Mouse (Mus musculus): ENCODE measurements around the gene Abcc5.

The Abcc5 gene

DNA sequence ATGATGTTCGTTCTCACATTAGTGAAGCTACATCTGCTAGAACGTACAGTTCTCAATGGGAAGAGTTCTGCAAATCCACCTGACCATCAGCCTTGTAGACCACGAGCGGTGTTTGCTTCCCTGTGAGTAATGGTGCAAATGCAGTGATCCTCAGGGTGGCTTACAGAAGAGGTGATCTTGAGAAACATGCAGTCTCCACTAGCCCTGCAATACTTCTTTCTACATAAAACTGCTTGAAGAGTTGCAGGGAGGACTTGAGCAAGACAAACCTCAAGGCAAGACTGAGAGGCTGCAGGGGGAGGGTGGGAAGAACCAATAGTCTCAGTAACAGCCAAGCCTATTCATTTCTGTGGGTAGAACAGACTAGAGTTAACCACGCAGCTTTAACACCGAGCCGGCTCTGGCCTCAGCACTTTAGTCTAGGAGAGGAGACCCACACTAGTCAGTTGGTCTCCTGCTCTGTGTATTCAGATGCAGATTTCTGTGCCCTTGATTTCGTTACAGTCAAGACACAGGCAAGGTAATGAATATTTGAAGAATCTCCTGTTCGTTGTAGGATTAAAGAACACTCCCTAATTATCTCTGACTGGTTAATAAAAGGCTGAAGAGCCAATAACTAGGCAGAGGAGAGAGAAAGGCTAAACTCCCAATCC, 66.4 kb downstream of the Abcc5 start:
- WGBS: 73% methylated on average over 9 of the region's 9 CpGs

DNA sequence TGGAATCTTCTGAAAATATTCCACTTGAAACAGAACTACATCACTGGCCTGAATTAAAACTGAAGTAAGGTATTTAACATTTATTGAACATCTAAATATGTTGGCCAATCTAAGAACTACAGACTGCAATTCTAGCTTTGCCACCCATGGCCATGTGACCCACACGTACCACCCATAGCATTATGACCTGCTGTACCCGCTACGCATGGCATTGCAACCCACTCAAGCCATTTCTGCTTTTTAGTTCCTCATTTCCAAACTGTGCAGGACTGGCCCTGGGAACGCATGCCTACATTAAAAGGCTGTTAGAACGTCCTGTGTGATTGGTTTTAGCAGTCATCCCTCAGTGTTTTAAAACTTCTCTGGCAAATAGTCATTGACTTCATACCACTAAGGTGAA, 68.4 kb downstream of the Abcc5 start:
- WGBS: 98% methylated on average over 5 of the region's 5 CpGs

DNA sequence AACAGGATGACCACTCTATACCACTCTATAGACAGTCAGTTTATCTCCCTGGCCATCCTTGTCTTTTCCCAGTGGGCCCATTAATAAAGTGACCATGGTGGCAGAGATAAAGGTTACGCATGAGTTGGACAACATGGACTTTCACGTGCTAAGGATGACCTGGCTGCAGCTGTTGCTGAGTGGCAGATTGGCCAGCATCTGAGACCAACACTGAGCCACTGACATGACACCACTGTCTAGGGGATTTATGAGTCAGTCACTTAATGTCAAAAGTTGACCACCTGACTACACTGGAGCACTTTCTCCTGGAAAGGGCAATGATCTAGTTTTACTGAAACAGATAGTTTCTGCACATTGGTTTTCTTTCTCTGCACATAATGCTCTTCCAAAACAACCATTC, 71.4 kb downstream of the Abcc5 start:
- 87% methylated on average over 2 of the region's 2 CpGs for WGBS

DNA sequence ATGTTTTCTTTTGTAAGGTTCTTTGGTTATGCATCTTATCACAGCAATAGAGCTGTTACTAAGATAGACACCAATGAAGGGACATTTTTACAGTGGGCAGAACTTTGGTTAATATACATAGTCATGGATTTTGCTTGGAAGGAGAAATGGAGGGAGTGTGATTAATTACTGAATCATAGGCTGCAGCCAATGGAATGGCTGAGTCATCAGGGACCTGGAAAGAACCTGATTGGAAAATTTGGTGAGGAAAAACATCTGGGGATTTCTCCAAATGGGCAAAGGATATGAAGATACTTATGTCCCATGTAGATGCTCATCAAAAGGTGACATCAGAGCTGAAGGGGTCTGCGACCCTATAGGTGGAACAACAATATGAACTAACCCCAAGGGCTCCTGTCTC, 72.2 kb downstream of the Abcc5 start:
- WGBS: 97% methylated on average over 1 of the region's 1 CpGs

DNA sequence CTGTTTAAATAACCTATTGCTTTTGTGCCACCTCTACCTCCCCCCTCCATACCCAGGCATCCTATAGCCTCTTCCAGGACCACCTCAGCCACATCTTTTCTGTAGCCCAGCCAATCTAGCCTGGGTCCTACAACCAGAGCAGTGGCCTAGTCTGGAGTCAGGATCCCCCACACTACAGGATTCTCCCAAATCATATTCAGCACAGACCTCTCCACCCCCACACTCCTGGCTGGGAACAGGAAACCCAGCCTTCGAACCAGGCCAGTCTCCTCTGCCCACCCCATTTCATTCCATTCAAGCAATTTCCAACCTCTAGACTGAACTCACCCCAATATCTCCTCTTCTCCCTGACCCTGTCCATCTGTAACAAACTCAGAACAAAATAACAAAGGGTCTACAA, 80.7 kb downstream of the Abcc5 start:
- WGBS: 38% methylated on average over 1 of the region's 1 CpGs

DNA sequence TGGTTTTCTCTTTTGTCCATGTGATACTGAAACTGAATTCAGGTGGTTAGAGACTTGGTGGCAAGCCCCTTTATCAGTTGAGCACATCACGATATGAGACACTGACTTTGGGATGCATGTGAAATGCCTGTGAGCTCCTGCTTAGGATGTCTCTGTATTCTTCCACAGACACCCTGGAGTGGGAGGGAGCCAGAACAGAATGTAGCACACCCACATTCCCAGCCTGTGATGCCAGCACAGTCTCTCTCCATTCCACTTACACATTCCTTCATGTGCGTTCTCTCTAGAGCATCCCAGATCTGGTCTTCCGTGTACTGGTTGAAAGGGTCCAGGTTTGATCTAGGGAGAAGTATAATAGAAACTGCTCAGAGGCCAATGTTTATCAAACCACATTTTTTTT, 87.6 kb downstream of the Abcc5 start:
- WGBS: 55% methylated on average over 3 of the region's 3 CpGs

DNA sequence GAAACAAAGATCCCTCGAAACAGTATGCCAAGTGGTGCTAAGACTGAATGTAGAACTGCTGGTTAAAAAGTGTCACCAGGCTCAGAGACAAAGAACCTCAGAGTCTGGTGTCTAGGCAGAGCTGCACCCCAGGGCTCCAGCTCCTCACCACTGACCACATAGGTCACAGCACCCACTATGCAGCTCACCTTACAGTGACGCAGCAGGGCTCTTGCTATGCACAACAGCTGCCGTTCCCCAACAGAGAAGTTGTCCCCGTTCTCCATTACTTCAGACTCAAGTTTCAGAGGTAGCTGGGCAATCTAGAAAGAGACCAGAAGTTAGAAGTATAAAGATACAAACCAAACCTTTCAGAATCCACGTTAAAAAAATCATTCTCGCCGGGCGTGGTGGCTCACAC, 91.3 kb downstream of the Abcc5 start:
- WGBS: 93% methylated on average over 8 of the region's 8 CpGs

DNA sequence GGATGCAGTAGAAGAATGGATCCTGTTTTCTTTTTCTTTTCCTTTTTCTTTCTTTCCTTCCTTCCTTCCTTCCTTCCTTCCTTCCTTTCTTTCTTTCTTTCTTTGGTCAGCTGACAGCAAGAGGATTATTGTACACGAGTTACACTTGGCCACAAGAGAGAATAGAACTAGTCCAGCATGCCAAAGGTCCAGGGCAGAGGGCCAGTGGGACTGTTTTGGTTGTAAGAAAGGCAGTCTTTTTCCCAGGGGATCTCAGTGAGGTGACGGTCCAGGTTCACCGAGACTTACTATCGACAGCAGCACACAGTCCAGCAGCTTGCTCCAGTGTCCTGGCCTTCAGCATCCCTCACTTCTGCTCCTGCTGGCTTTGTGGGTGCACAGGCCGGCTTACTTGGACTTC, 97.9 kb downstream of the Abcc5 start:
- WGBS: 75% methylated on average over 5 of the region's 5 CpGs

DNA sequence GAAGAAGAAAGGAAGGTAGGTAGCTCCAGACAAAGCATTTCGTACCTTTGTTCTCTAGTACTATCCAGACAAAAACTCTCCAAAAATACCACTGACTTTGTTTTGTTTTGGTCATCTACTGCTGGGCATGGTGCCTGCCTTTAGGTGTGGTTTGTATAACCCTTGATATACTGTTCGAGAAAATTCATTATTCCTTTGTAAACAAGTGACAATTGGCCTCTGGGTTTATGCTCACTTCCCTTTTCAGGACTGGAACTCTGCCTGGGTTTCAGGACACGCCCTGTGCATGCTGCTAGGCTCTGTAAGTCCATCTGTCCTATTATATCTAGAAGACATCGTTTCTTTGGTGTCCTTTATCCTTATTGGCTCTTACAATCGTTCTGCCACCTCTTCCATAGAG, 100.9 kb downstream of the Abcc5 start, which contains the start of gene Cyp2ab1:
Gene Cyp2ab1, minus strand, starts transcription at position 119 of the 400 bp plus-strand sequence.
- 50% methylated on average over 5 of the region's 5 CpGs for WGBS

DNA sequence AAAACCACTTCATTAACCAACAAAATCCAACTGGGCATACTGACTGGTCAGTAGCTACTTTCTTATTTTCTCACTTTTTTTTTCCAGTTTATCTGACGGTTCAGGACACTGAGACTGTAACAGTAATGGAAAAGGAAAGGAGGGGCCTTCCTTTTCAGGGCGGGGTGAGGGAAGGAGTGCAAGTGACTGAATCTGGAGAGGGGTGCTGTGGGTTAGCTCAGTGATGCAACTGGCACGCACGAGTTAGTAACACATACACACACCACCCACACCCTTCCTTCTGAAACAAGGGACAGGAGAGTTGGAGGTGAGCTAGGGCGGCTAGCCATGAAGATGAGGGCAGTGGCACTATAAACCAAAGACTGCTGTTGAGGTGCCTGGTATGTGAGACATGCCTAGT, 102.3 kb downstream of the Abcc5 start:
- WGBS: 60% methylated on average over 5 of the region's 5 CpGs

DNA sequence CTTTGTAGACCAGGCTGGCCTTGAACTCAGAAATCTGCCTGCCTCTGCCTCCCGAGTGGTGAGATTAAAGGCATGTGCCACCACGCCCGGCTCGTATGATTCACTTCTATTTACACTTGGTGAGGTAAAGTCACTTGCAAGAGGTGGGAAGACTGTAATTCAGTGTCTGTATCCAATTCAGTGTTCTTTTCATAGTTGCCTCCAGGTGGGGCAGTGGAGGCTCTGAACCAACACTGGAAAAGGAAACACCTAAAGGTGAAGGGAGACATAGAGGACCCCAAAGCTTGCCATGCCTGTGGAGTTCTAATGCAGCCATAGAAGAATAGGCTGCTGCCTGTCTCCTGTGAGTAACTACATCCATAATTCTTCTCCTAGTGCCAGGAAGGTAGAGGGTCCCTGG, 103.9 kb downstream of the Abcc5 start:
- 92% methylated on average over 4 of the region's 4 CpGs for WGBS

DNA sequence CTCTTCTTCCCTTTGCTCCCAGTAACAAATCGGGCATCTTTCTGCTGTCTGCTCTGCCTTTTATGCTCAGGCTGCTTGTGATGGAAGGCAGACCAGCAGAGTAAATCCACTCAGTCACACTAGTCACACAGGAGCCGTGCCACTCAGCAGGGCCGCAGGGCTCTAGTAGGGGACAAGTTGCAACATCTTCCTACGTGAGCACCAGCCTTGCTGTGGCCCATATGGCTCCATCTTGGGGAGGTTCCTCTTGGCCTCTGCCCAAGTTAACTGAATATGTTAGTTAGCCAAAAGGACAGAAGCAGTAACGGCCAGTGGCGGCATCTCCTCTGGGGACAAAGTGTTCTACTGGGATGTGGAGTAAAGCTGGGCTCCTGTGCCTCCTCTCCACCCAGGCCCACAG, 109.4 kb downstream of the Abcc5 start:
- 68% methylated on average over 6 of the region's 6 CpGs for WGBS

DNA sequence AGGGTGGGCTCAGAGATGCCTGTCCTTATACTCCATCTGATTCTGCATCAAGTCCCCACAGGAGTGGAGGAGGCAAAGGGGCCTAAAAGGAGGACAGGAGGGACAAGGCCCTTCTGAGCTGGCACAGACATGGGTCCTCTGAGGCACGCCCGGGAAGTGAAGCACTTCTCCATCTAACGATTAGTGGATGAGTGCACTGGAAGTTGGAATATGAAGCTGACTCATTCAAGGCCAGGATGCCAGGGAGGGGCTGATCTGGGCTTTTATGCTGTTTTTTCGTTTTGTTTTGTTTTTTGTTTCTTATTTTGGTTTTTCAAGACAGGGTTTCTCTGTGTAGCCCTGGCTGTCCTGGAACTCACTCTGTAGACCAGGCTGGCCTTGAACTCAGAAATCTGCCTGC, 110.9 kb downstream of the Abcc5 start:
- 82% methylated on average over 4 of the region's 4 CpGs for WGBS

DNA sequence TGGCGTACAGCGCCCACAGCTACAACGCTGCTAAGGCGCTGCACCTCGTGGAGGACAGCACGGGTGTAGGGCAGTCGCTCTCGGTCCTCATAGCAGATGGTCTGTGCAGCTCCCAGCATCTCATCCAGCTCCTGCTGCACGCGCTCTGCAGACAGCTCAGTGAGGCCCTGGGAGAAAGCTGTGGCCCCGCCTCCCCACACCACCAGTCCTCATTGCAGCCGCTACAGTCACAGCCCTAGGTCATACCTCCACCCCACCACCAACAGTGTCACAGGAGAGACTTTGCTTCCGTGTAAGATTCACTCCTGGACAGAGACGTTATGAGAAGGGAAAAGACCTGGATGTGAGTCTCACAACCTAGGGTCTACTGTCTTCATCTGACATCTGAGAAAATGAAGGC, 113.9 kb downstream of the Abcc5 start:
- 83% methylated on average over 14 of the region's 14 CpGs for WGBS

DNA sequence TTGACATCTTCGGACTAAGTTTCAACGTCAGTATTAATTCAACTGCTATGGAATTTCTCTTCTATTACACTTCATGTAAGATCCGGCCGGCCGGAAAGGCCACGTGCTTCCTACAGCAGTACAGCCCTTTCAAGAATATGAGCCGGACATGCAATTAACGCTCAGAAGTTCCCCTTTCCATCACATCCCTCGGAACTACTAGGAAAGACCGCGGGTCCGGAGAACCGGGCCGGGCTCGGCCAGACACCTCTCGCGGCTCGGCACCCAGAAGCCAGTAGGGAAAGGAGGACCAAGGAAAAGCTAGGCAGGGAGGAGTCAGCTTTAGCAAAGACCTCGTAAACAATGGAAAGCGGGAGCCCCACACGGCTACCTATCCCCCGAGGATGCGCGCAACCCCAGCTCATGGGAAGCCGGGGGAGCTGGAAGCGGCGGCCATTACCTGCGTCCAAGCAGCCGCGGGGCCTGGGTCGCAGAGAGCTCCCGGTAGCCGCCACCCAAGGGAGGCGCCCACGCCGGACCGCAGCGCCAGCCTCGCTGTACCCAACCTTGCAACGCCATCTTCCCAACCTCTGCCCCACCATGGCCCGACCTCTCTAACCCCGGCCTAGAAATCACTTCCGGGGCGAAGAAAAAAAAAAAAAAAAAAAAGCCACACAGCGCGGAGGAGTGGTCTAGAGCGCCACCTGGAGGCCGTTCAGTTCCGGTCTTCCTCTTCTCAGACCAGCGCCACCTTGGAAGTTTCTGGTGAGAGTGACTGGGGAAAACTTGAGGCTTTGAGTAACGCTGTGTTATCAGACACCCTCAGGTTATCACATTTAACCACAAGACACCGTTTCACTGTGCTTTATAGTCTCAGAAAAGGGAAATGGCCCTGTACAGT, 124.2 kb downstream of the Abcc5 start, which contains the start of gene Parl:
Gene Parl, minus strand, starts transcription at position 618 of the 880 bp plus-strand sequence.
- WGBS: under 1% methylated on average over 52 of the region's 52 CpGs

DNA sequence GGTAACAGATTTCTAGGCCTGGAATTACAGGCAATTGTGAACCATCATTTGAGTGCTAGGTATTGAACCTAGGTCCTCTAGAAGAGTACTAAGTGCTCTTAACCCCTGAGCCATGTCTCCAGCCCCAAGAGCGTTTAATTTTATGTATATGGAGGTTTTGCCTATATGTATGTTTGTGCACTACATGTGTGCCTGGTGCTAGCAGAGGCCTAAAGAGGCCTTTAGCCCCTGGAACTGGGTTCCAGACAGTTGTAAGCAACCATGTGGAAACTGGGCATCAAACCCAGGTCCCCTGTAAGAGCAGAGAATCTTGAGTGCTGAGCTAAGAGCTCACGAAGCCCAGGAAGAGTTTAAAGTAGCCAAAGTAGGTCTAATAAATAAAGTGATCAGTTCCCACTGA, 126.1 kb downstream of the Abcc5 start:
- WGBS: 88% methylated on average over 2 of the region's 2 CpGs

All from cerebral cortex, adult 2 months (tissue).